Mouse (Mus musculus) c-Kit-positive CD71-positive TER-119-negative erythroid progenitor cells, embryonic 14.5 days (primary cell): ENCODE results near the gene Zfp106.

Experiments
- DNase-seq: peaks from one replicate; pipeline ENCODE4 v3.0.0-alpha.2; 2013; ENCODE audit warnings: low read depth

The Zfp106 gene

GRCm38 (mm10) chr2:120556868-120557267, 6.8 kb downstream of the Zfp106 start:
- DNase-seq, result no peak

GRCm38 (mm10) chr2:120544732-120545131, 18.9 kb downstream of the Zfp106 start:
- DNase-seq, result no peak

GRCm38 (mm10) chr2:120539778-120540208, 23.9 kb downstream of the Zfp106 start:
- DNase-seq, result no peak

GRCm38 (mm10) chr2:120539333-120539732, 24.3 kb downstream of the Zfp106 start:
- DNase-seq, result no peak

- DNase-seq, result no peak
Measured at GRCm38 (mm10) chr2:120531223-120531622, 32.4 kb downstream of the Zfp106 start.

- no peak for DNase-seq
Measured at GRCm38 (mm10) chr2:120529531-120529930, 34.1 kb downstream of the Zfp106 start.

- no peak for DNase-seq
Measured at GRCm38 (mm10) chr2:120526771-120527170, 36.9 kb downstream of the Zfp106 start.

GRCm38 (mm10) chr2:120518547-120519210, 45.0 kb downstream of the Zfp106 start:
- DNase-seq, result no peak

- no peak for DNase-seq
Measured at GRCm38 (mm10) chr2:120514181-120514580, 49.5 kb downstream of the Zfp106 start.

GRCm38 (mm10) chr2:120503992-120504391, 59.7 kb downstream of the Zfp106 start:
- DNase-seq, result no peak

GRCm38 (mm10) chr2:120503094-120503493, 60.5 kb downstream of the Zfp106 start:
- no peak for DNase-seq

GRCm38 (mm10) chr2:120502605-120502990, 61.0 kb downstream of the Zfp106 start:
- no peak for DNase-seq

GRCm38 (mm10) chr2:120501931-120502604, 61.6 kb downstream of the Zfp106 start:
- no peak for DNase-seq

GRCm38 (mm10) chr2:120501136-120501918, 62.3 kb downstream of the Zfp106 start:
- no peak for DNase-seq

GRCm38 (mm10) chr2:120499971-120500471, 63.6 kb downstream of the Zfp106 start:
- DNase-seq, result no peak

- DNase-seq, result no peak
Measured at GRCm38 (mm10) chr2:120496511-120496910, 67.1 kb downstream of the Zfp106 start.

GRCm38 (mm10) chr2:120493254-120493653, 70.4 kb downstream of the Zfp106 start:
- no peak for DNase-seq

- no peak for DNase-seq
Measured at GRCm38 (mm10) chr2:120484241-120484640, 79.4 kb downstream of the Zfp106 start.

- DNase-seq, result no peak
Measured at GRCm38 (mm10) chr2:120482506-120483389, 80.9 kb downstream of the Zfp106 start.

GRCm38 (mm10) chr2:120481921-120482320, 81.7 kb downstream of the Zfp106 start:
- DNase-seq, result no peak

- DNase-seq, result peak; percentile 58
Measured at GRCm38 (mm10) chr2:120478600-120478999, 85.0 kb downstream of the Zfp106 start.
